Mouse (Mus musculus) E14TG2a.4 (cell line): ENCODE measurements around the gene Ripor3.

Source experiments
- CTCF ChIP-seq: conservative IDR thresholded peaks from 2 replicates; pipeline ENCODE4 v1.5.1; 2014; ENCODE audit warnings: low read length
- POU5F1 ChIP-seq: IDR thresholded peaks from 2 replicates; pipeline ENCODE4 v1.6.1; 2014; ENCODE audit warnings: low read length, borderline replicate concordance

DNA sequence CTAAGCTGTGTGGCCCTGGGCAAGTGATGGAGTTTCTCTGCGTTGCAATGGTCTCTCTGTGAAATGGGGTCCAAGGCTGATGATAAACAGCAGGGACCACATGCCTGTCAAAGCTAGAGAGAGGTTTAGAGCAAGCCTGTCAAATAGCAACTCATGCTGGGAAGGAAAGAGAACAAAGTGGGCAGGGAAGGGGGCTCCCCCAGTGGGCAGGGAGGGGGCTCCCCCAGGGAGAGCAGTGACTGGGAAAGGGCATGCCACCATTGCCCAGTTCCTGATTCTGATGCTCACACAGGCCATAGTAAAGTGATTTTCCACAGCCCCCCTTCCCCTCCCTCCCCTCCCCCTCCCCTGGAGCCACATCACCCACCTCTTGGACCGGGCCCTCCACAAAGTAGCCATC lies 7.5 kb downstream of the Ripor3 start:
- no peak for TF ChIP-seq CTCF
- no peak for TF ChIP-seq POU5F1
